Mouse (Mus musculus): ENCODE results near the gene Comt.

The Comt gene

GRCm38 (mm10) chr16:18388583-18389435 is 37.8 kb downstream of the Comt start:
- DNase-seq (ENCODE audit: low read depth, low spot score): no peak

GRCm38 (mm10) chr16:18387704-18388582 is 38.7 kb downstream of the Comt start:
- DNase-seq (ENCODE audit: low read depth, low spot score): no peak

- no peak for DNase-seq (ENCODE audit: low read depth, low spot score)
Measured at GRCm38 (mm10) chr16:18386972-18387371, 39.7 kb downstream of the Comt start.

- DNase-seq (ENCODE audit: low read depth, low spot score): no peak
Measured at GRCm38 (mm10) chr16:18386451-18386850, 40.2 kb downstream of the Comt start.

- no peak for DNase-seq (ENCODE audit: low read depth, low spot score)
Measured at GRCm38 (mm10) chr16:18385411-18385810, 41.2 kb downstream of the Comt start.

- no peak for DNase-seq (ENCODE audit: low read depth, low spot score)
Measured at GRCm38 (mm10) chr16:18384659-18385058, 42.0 kb downstream of the Comt start.

GRCm38 (mm10) chr16:18384211-18384610 is 42.4 kb downstream of the Comt start:
- no peak for DNase-seq (ENCODE audit: low read depth, low spot score)

- no peak for DNase-seq (ENCODE audit: low read depth, low spot score)
Measured at GRCm38 (mm10) chr16:18383756-18384155, 42.9 kb downstream of the Comt start.

GRCm38 (mm10) chr16:18383045-18383726 is 43.5 kb downstream of the Comt start:
- no peak for DNase-seq (ENCODE audit: low read depth, low spot score)

- no peak for DNase-seq (ENCODE audit: low read depth, low spot score)
Measured at GRCm38 (mm10) chr16:18381621-18382258, 44.9 kb downstream of the Comt start.

GRCm38 (mm10) chr16:18380495-18381063 is 46.1 kb downstream of the Comt start:
- DNase-seq (ENCODE audit: low read depth, low spot score): no peak

- DNase-seq (ENCODE audit: low read depth, low spot score): no peak
Measured at GRCm38 (mm10) chr16:18379338-18380001, 47.2 kb downstream of the Comt start.

- no peak for DNase-seq (ENCODE audit: low read depth, low spot score)
Measured at GRCm38 (mm10) chr16:18378489-18378888, 48.2 kb downstream of the Comt start.

- no peak for DNase-seq (ENCODE audit: low read depth, low spot score)
Measured at GRCm38 (mm10) chr16:18377203-18377602, 49.4 kb downstream of the Comt start.

- DNase-seq (ENCODE audit: low read depth, low spot score): no peak
Measured at GRCm38 (mm10) chr16:18376297-18376954, 50.2 kb downstream of the Comt start.

GRCm38 (mm10) chr16:18373632-18374031 is 53.0 kb downstream of the Comt start:
- DNase-seq (ENCODE audit: low read depth, low spot score): no peak

- DNase-seq (ENCODE audit: low read depth, low spot score): no peak
Measured at GRCm38 (mm10) chr16:18370197-18370596, 56.5 kb downstream of the Comt start.

- no peak for DNase-seq (ENCODE audit: low read depth, low spot score)
Measured at GRCm38 (mm10) chr16:18366849-18367248, 59.8 kb downstream of the Comt start.

GRCm38 (mm10) chr16:18362948-18363347 is 63.7 kb downstream of the Comt start:
- DNase-seq (ENCODE audit: low read depth, low spot score): no peak

All from c-Kit-negative CD71-positive TER-119-positive erythroid progenitor cells, embryonic 14.5 days (primary cell).